8 mouse cellular contexts compared by ENCODE assay signal in genomic region chr4:120225135-120225780, GRCm38 (mm10).
DNase-seq lines count a peak whose midpoint lies in the region; ATAC-seq and TF ChIP-seq lines count a peak whose summit lies in the region.

No protein-coding gene starts in this region.

- H3K27ac ChIP-seq in CH12.LX (ENCODE audit: insufficient read depth, low read depth) = no peak overlapping the region
- no peak overlapping the region for H3K27ac ChIP-seq in layer of hippocampus, adult 2 months
- no peak overlapping the region for H3K27ac ChIP-seq in lung, postnatal 0 days (ENCODE audit: low read length)

- peak; percentile 75 to 91; a peak in 3 of 4 replicates for TF ChIP-seq CTCF in CH12.LX (conservative IDR thresholded peaks at IDR 0.05 in 1 of 2, IDR thresholded peaks at IDR 0.05 in 1 of 2; ENCODE audit: low read depth in 2 of 2, low read length in 2 of 2)
- peak; percentile 97 for TF ChIP-seq CTCF in layer of hippocampus, adult 2 months (conservative IDR thresholded peaks at IDR 0.05)
- peak; percentile 99 for TF ChIP-seq CTCF in lung, postnatal 0 days (IDR thresholded peaks at IDR 0.05)

- no peak overlapping the region for H3K4me3 ChIP-seq in CH12.LX (replicated peaks in 1 of 3; ENCODE audit: low read depth in 2 of 3, low read length in 2 of 3, poor library complexity in 1 of 3)
- H3K4me3 ChIP-seq in layer of hippocampus, adult 2 months = no peak overlapping the region
- no peak overlapping the region for H3K4me3 ChIP-seq in lung, postnatal 0 days (ENCODE audit: low read depth, low read length)

- ATAC-seq in lung, postnatal 0 days = peak; percentile 28; the same call in 1 of the 2 replicates

- TF ChIP-seq POLR2A in CH12.LX (IDR thresholded peaks at IDR 0.05; ENCODE audit: low read depth, low read length) = no peak

- peak; percentile 90 for TF ChIP-seq RAD21 in CH12.LX (IDR thresholded peaks at IDR 0.05; ENCODE audit: low read depth, low read length)

- no peaks in the 10 kb centered on the region for H3K9me3 ChIP-seq in CH12.LX (replicated peaks; ENCODE audit: low read length)
- no peaks in the 10 kb centered on the region for H3K9me3 ChIP-seq in lung, postnatal 0 days (ENCODE audit: low read length)

- H3K4me2 ChIP-seq in CH12.LX (ENCODE audit: insufficient read depth, low read depth, poor library complexity, severe bottlenecking) = no peak overlapping the region
- no peak overlapping the region for H3K4me2 ChIP-seq in lung, postnatal 0 days (replicated peaks; ENCODE audit: low read depth, low read length)

- H3K27me3 ChIP-seq in CH12.LX (replicated peaks) = peaks cover 70% of the 10 kb centered on the region
- H3K27me3 ChIP-seq in lung, postnatal 0 days (replicated peaks; ENCODE audit: insufficient read depth, low read length) = no peaks in the 10 kb centered on the region

- no peak for TF ChIP-seq EP300 in CH12.LX (IDR thresholded peaks at IDR 0.05; ENCODE audit: low read length)
- TF ChIP-seq EP300 in lung, postnatal 0 days (IDR thresholded peaks at IDR 0.05) = no peak

- no peaks in the 10 kb centered on the region for H3K4me1 ChIP-seq in CH12.LX (ENCODE audit: control insufficient read depth in 1 of 2, insufficient read depth in 2 of 2)
- peaks cover 4% of the 10 kb centered on the region; the same call in 1 of the 2 replicates for H3K4me1 ChIP-seq in lung, postnatal 0 days (ENCODE audit: insufficient read depth, low read depth, low read length)

- no peaks in the 10 kb centered on the region for H3K36me3 ChIP-seq in CH12.LX (replicated peaks in 1 of 2; ENCODE audit: control insufficient read depth in 1 of 2, insufficient read depth in 1 of 2, low read length in 1 of 2)
- H3K36me3 ChIP-seq in lung, postnatal 0 days (ENCODE audit: insufficient read depth, low read length) = no peaks in the 10 kb centered on the region

- dilution Hi-C loops in CH12.LX (cut with MboI; ENCODE audit: extremely low pct_ligation_motif_present, extremely low pct_unique_long_range_greater_than_20kb, low sequenced_read_pairs) = no loop called here

- peak; percentile 64 for DNase-seq in CH12.LX (ENCODE audit: extremely low read depth)
- DNase-seq in adrenal gland, postnatal 10 days = peak; percentile 87
- DNase-seq in embryo, embryonic 11.5 days (ENCODE audit: low read depth, low spot score) = peak; percentile 56
- DNase-seq in heart, adult 8-10 months (ENCODE audit: low spot score) = peak; percentile 72
- DNase-seq in layer of hippocampus, adult 2 months (ENCODE audit: low spot score in 2 of 2) = peak; percentile 66 to 80
- peak; percentile 71 for DNase-seq in lung, postnatal 0 days (ENCODE audit: low spot score)
- peak; percentile 83 for DNase-seq in retina, postnatal 1 day
- DNase-seq in urinary bladder, adult 2 months (ENCODE audit: low spot score) = peak; percentile 57

- no peak overlapping the region for H3K9ac ChIP-seq in CH12.LX (ENCODE audit: insufficient read depth, low read depth)
- no peak overlapping the region for H3K9ac ChIP-seq in lung, postnatal 0 days (replicated peaks; ENCODE audit: low read depth)

- in situ Hi-C loops in CH12.LX (cut with MboI; ENCODE audit: low pct_ligation_motif_present, low pct_unique_long_range_greater_than_20kb, low sequenced_read_pairs) = loop anchor here (5.0 to 25.0 kb wide), 3 partner anchors 102 to 287 kb away; no protein-coding TSS in a partner anchor

- 56% methylated on average over 6 of the region's 6 CpGs for WGBS in lung, postnatal 0 days

- no peaks in the 10 kb centered on the region for H3K79me2 ChIP-seq in CH12.LX (replicated peaks; ENCODE audit: control insufficient read depth, extremely low read depth, insufficient read depth, poor library complexity, severe bottlenecking)

TF ChIP-seq in CH12.LX, 34 proteins besides CTCF, POLR2A, EP300 and RAD21:
- TF ChIP-seq PAX5 (IDR thresholded peaks at IDR 0.05; ENCODE audit: low read length) (no peak), ZC3H11A (IDR thresholded peaks at IDR 0.05; ENCODE audit: low read depth, low read length) (peak; percentile 72), SMC3 (IDR thresholded peaks at IDR 0.05; ENCODE audit: low read depth, low read length) (peak; percentile 84)
